Mouse (Mus musculus) left cerebral cortex, adult 9 months (tissue): ENCODE data around the gene Fut7.

Experiments used
- DNase-seq, 2 experiments: peaks; one replicate each; pipeline ENCODE4 v3.0.0; 2022; ENCODE audit warnings: low spot score in 2 of 2

The Fut7 gene

DNA sequence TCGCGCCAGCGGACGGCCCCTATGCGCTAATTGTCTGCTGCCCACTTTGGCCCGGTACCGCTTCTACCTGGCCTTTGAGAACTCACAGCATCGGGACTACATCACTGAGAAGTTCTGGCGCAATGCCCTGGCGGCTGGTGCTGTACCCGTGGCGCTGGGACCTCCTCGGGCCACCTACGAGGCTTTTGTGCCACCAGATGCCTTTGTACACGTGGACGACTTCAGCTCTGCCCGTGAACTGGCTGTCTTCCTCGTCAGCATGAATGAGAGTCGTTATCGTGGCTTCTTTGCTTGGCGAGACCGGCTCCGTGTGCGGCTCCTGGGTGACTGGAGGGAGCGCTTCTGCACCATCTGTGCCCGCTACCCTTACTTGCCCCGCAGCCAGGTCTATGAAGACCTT, 2.4 kb downstream of the Fut7 start:
- no peak for DNase-seq

DNA sequence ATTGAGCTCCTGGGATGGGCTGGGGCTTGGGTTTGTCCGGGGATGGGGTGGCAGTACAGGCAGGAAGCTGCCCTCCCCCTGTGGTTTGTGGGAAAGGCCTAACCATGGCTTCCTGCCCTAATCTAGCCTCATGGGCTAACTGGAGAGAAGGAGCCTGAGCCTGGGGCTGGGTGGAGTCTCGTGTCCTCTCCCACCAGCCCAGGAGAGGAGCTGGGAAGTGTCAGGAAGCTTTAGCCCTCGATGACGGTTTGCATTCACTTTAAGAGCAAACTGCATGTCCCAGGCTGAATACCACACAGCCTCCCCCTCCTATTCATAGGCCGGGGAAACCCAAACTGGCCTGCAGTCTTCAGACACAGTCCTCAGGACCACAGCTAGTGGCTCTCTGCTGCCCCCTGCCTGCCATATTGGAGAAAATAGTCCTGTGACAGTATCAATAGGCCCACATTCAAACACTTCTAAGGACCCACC, 3.7 kb downstream of the Fut7 start:
- DNase-seq = peak in 1 of 2 experiments; percentile 71

DNA sequence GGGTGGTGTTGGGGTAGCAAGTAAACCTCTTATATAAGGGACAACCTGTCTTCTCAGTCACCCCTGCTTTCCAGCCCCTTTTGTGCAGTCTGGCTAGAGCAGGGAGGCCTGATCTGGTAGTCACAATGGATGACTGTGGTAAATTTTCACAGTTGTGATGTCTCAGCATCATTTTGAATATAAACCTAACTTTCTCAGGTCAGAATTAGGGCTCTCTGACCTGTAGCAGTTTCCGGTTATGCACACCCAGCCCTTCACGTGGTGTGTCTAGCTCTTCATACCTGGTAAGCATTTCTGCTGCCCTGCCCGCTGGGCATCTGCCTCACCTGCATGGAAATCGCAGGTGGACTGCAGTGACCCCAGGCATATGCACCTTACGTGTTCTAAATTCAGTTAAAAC, 4.2 kb downstream of the Fut7 start:
- no peak for DNase-seq

DNA sequence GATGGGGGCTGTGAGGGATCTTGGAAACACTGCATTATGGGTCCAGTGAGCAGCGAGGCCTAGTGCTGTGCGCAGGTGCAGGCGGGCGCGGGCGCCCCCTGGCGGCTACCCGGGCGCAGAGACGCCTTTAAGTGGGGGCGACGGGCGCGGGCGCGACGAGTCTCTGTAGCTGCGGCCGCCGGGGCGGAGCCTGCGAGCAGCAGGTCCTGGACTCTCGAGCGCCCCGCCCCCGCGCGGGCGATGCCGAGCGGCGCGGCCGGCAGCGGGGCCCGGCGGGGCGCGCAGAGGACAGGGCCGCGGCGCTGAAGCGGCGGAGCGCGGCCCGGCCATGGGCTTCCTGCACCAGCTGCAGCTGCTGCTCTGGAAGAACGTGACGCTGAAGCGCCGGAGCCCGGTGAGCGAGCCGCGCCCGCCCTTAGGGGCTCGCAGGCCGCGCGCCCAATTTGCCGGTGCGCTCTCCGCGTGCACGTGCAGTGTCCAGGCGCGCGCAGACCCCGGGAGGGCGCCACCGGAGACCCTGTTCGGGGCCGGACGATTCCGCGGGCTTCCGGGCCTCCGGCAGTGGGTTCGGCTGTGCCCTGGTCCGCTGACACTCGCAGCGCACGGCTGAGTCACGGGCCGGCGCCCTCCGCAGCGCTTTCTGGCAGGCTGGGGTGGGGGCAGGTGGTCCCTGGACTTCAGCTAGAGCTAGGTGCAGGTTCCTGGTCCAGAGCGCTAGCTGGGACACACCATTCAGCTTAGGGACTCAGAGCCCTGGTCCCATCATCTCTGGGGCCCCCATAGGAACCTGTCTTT, 5.6 kb downstream of the Fut7 start, which contains the start of gene Abca2:
TSS of gene Abca2 (plus strand) at position 262 of the 795 bp plus-strand sequence.
- peak; percentile 93 to 98 for DNase-seq

- DNase-seq = no peak
These were observed 6.5 kb downstream of the Fut7 start for GRCm38 (mm10) chr2:25429435-25430180.

- peak in 1 of 2 experiments; percentile 48 for DNase-seq
These were observed 7.5 kb downstream of the Fut7 start for GRCm38 (mm10) chr2:25430395-25431233.

GRCm38 (mm10) chr2:25431308-25431855, 8.3 kb downstream of the Fut7 start:
- DNase-seq = no peak

DNA sequence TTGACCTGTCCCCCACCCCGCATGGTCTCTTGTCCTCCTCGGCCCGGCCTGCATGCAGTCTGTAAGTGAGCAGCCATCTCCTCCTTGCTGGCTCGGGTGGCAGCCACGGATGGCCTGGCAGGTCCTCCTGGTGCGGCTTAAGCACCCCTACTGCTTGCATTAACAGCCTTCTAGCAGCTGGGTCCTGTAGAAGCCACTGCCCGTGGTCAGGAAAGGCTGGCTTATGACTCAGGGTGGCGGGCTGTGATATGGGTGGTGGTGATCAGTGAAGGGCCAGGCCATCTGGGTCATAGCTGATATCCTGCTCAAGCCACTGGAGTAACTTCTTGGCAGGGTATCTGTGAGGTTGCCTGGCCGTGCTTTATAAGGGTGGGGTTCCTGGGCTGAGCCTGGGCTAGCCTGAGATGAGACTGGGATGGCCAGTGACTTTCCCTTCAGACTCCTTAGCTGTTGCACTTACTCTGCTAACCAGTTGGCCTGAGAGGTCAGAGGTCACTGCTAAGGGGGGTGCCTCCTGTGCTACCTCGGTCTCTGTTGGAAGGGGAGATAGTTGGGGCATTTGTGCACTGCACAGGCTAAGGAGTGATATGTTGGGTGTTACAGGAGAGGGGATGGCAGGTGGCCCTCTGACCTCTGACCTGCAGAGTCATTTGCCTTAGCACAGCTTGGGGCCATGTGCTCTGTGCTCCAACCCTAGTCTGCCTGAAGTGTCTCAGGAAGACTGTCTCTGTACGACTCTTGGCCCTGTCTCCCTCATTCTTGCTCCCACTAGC, 9.4 kb downstream of the Fut7 start:
- DNase-seq = no peak

DNA sequence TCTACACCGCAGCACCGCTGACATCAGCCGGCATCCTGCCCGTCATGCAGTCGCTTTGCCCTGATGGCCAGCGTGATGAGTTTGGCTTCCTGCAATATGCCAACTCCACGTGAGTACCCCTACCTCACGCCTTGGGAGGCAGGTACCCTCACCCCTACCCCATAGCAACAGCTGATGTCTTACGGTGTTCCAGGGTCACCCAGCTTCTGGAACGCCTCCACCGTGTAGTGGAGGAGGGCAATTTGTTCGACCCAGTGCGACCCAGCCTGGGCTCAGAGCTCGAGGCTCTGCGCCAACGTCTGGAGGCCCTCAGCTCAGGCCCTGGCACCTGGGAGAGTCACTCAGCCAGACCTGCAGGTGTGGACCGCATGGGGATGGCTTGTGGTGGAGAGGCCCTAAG, 10.0 kb downstream of the Fut7 start:
- no peak for DNase-seq

- no peak for DNase-seq
These were observed 11.2 kb downstream of the Fut7 start for GRCm38 (mm10) chr2:25434292-25434691.

DNA sequence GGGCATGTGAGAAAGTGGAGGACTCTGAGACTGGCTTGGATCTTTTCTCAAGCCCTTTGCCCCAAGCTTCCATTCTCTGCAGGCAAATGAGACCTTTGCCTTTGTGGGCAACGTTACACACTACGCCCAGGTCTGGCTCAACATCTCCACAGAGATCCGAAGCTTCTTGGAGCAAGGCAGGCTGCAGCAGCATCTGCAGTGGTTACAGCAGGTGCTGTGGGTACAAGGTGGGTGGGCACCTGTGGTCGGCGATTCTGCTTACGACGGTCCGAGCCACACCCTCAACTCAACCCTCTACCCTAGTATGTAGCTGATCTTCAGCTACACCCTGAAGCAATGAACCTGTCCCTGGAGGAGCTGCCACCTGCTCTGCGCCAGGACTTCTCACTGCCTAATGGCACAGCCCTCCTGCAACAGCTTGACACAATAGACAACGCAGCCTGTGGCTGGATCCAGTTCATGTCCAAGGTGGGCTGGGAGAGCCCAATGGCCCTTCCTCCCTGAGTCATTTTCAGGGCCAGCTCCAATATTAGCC, 13.3 kb downstream of the Fut7 start:
- no peak for DNase-seq

DNA sequence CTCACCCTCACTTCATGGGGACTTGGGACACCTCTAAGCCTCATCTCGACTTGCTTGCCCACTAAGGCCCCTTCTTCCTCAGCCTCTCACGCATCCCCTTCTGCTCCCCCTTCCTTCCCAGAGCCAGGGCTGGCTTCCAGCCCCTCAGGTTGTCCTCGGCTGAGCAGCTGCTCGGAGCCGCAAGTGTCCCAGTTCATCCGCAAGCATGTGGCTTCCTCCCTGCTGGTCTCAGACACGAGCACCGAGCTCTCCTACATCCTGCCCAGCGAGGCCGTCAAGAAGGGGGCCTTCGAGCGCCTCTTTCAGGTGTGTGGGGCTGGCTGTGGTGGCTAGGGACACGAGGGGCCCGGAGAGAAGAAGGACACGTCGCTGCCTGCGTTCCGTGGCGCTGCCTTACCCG, 18.0 kb downstream of the Fut7 start:
- DNase-seq = no peak

DNA sequence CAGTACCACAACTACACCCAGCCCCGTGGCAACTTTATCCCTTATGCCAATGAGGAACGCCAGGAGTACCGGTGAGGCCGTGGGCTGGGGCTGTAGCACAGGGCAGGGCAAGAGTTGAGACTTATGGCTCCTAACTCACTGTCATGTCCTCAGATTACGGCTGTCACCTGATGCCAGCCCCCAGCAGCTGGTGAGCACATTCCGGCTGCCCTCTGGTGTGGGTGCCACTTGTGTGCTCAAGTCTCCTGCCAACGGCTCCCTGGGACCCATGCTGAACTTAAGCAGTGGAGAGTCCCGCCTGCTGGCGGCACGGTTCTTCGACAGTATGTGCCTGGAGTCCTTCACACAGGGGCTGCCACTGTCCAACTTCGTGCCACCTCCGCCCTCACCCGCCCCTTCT, 19.6 kb downstream of the Fut7 start:
- no peak for DNase-seq

DNA sequence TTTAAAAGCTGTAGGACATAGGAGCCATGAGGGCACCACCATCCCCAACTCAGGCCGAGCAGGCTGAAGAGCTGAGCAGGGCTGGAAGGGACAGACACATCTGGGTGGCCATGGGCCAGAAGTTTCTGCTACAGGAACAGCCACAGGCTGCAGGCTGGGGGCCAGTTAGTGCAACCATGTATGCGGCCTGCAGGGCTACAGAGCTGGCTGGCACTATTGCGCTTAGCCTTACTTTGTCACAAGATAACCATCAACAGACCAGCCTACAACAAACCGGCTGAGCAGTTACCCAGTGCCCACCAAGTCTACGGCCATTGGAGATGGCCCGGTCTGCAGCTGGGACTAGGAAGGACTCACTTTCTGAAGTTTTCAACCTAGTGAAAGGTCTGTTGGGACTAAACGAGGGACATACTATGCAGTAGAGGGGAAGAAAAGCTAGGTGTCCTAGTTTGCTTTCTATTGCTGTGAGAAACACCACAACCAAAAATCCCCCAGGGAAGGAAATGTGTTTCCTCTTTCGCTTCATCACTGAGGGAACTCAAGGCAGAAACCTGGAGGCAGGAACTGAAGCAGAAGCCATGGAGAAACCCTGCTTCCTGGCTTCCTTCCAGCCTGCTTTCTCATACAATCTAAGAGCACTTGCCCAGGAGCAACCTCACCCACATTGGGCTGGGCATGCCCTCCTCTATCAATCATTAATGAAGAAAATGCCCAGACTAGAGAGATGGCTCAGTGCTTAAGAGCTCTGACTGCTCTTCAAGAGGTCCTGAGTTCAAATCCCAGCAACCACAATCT, 28.0 kb downstream of the Fut7 start:
- no peak for DNase-seq

- no peak for DNase-seq
These were observed 29.9 kb downstream of the Fut7 start for GRCm38 (mm10) chr2:25452951-25453350.

- DNase-seq = no peak
These were observed 33.3 kb downstream of the Fut7 start, which contains the start of gene Clic3 for GRCm38 (mm10) chr2:25456205-25456953. Gene Clic3 (plus strand): TSS chr2:25456838.

- DNase-seq = no peak
These were observed 34.2 kb downstream of the Fut7 start for GRCm38 (mm10) chr2:25457022-25457896.

- no peak for DNase-seq
These were observed 35.8 kb downstream of the Fut7 start for GRCm38 (mm10) chr2:25458911-25459310.
